Mouse (Mus musculus): ENCODE results near the gene Bmpr1a.

- TF ChIP-seq CTCF (IDR thresholded peaks at IDR 0.05; ENCODE audit: low read depth, low read length) (no peak), POLR2A (IDR thresholded peaks at IDR 0.05; ENCODE audit: borderline replicate concordance, low read depth, low read length) (no peak)
These were observed 2.8 kb downstream of the Bmpr1a start for GRCm38 (mm10) chr14:34500309-34500708.

All from bone marrow macrophage, adult 2 months (primary cell).